In the genomic region with DNA sequence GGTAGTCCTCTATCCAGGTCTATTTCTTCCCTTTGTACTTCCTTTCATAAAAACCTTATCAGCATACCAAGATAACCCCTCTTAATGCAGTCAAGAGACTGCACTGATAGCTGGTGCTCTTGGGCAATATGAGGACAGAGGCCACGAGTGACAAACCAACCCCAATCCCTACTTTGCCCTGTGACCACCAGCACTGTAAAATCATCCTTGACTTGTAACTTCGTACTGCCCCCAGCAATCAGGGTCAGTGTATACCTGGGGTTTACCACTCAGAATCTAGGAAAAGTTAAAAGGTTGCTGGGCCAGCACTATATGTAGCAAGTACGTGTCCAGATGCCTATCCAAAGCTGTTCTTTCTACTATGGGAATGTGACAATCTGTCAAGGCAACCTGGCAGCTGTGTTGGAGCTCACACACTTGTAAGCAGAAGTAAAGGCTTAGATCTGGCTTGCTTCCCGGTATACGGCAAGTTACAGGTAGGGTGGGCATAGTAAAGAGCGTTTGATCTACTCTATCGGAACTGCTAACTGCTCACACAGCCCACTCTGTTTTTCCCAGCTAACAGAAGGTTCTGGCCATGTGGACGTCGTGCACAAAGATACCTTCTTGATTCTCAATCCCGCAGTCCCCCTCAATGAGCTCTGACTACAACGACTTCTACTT, we compare ENCODE assay signal across 8 mouse cellular contexts. TPM values are rescaled to one million over a fixed set of nuclear protein-coding genes. Genes with fewer than 3 reads are reported as not detected.
A peak's percentile ranks its signal among the peaks of the same experiment; 100 is the strongest.
DNase-seq lines count a peak whose midpoint lies in the region; ATAC-seq and TF ChIP-seq lines count a peak whose summit lies in the region.

No protein-coding gene starts in this region.

- peak overlapping the region; percentile 93 for H3K27ac ChIP-seq in layer of hippocampus, adult 2 months
- no peak overlapping the region for H3K27ac ChIP-seq in brown adipose tissue, adult 24 weeks (replicated peaks; ENCODE audit: low read depth, low read length)
- H3K27ac ChIP-seq in hindbrain, embryonic 12.5 days: peak overlapping the region; percentile 95
- H3K27ac ChIP-seq in midbrain, embryonic 14.5 days (replicated peaks; ENCODE audit: low read depth, low read length): peak overlapping the region; percentile 90

- no peaks in the 10 kb centered on the region for H3K4me1 ChIP-seq in brown adipose tissue, adult 24 weeks (ENCODE audit: control insufficient read depth, insufficient read depth, insufficient read length, low read length)
- peaks cover 22% of the 10 kb centered on the region for H3K4me1 ChIP-seq in hindbrain, embryonic 12.5 days
- H3K4me1 ChIP-seq in midbrain, embryonic 14.5 days (ENCODE audit: control insufficient read depth, insufficient read depth, low read length): peaks cover 12% of the 10 kb centered on the region

- no peak for TF ChIP-seq CTCF in layer of hippocampus, adult 2 months (conservative IDR thresholded peaks at IDR 0.05)

- H3K9me3 ChIP-seq in hindbrain, embryonic 12.5 days (replicated peaks): no peaks in the 10 kb centered on the region
- H3K9me3 ChIP-seq in midbrain, embryonic 14.5 days (ENCODE audit: control insufficient read depth, low read length): no peaks in the 10 kb centered on the region

- H3K4me3 ChIP-seq in layer of hippocampus, adult 2 months: peak overlapping the region; percentile 97
- H3K4me3 ChIP-seq in brown adipose tissue, adult 24 weeks (ENCODE audit: insufficient read depth, low read depth, low read length): peak overlapping the region; percentile 82
- H3K4me3 ChIP-seq in hindbrain, embryonic 12.5 days: peak overlapping the region; percentile 69
- peak overlapping the region; percentile 87 for H3K4me3 ChIP-seq in midbrain, embryonic 14.5 days (replicated peaks; ENCODE audit: low read depth, low read length)

- WGBS in hindbrain, embryonic 12.5 days: 15% methylated on average over 11 of the region's 11 CpGs
- WGBS in midbrain, embryonic 14.5 days: 16% methylated on average over 11 of the region's 11 CpGs

- no peaks in the 10 kb centered on the region for H3K27me3 ChIP-seq in hindbrain, embryonic 12.5 days
- H3K27me3 ChIP-seq in midbrain, embryonic 14.5 days (ENCODE audit: control insufficient read depth, insufficient read depth, low read length): no peaks in the 10 kb centered on the region

- H3K36me3 ChIP-seq in hindbrain, embryonic 12.5 days: peaks cover 38% of the 10 kb centered on the region
- H3K36me3 ChIP-seq in midbrain, embryonic 14.5 days (ENCODE audit: control insufficient read depth, insufficient read depth, low read length): peaks cover 41% of the 10 kb centered on the region

- H3K4me2 ChIP-seq in hindbrain, embryonic 12.5 days (replicated peaks): peak overlapping the region; percentile 86
- peak overlapping the region; percentile 72 for H3K4me2 ChIP-seq in midbrain, embryonic 14.5 days (ENCODE audit: low read length)

- ATAC-seq in hindbrain, embryonic 12.5 days (ENCODE audit: low FRiP score): no peak
- ATAC-seq in midbrain, embryonic 14.5 days (ENCODE audit: low FRiP score, low TSS enrichment): no peak
- no peak for ATAC-seq in megakaryocyte progenitor cell, adult 5-6 weeks (replicated peaks; ENCODE audit: poor library complexity)

- no peak for DNase-seq in layer of hippocampus, adult 2 months (ENCODE audit: low spot score in 2 of 2)
- DNase-seq in layer of hippocampus, adult 8-10 months (ENCODE audit: low spot score in 2 of 2): no peak
- no peak for DNase-seq in midbrain, embryonic 14.5 days
- DNase-seq in left cerebral cortex, adult 11 months (ENCODE audit: low spot score): no peak
- DNase-seq in left cerebral cortex, adult 8-10 months (ENCODE audit: low spot score in 2 of 2): no peak

- peak overlapping the region; percentile 87 for H3K9ac ChIP-seq in hindbrain, embryonic 12.5 days
- H3K9ac ChIP-seq in midbrain, embryonic 14.5 days (replicated peaks; ENCODE audit: low read length): peak overlapping the region; percentile 84

RNA-seq across cellular contexts. Expression of gene P4hb, which starts 1.2 kb away (rescaled TPM):
- 100 to 1,000 TPM; 106 to 118 TPM for total RNA-seq in layer of hippocampus, adult 2 months (2021)
- total RNA-seq in layer of hippocampus, adult 8-10 months (2022): 100 to 1,000 TPM; 119 to 147 (median 134) TPM
- 95.0 and 97.3 TPM in 2 replicates for polyA plus RNA-seq in brown adipose tissue, adult 24 weeks (2012; ENCODE audit: insufficient read depth, insufficient read length, missing spikeins)
- 473 and 486 TPM in 2 replicates for polyA plus RNA-seq in hindbrain, embryonic 12.5 days (2016; fragmentation: Nextera tagmentation; extraction: Ambion mirVana)
- polyA plus RNA-seq in midbrain, embryonic 14.5 days (2014; fragmentation: Nextera tagmentation; extraction: Ambion mirVana): 241 and 300 TPM in 2 replicates
- total RNA-seq in megakaryocyte progenitor cell, adult 5-6 weeks (2015): 669 and 748 TPM in 2 replicates
- 1,254 and 1,320 TPM in 2 replicates for total RNA-seq in megakaryocyte progenitor cell, adult 5-6 weeks (2017)
- total RNA-seq in left cerebral cortex, adult 8-10 months (2022): 100 to 1,000 TPM; 110 to 142 (median 130) TPM

RNA-seq across cellular contexts. Expression of gene Arhgdia, which starts 9.5 kb away (rescaled TPM):
- total RNA-seq in layer of hippocampus, adult 2 months (2021): 100 to 1,000 TPM; 270 to 277 TPM
- total RNA-seq in layer of hippocampus, adult 8-10 months (2022): 100 to 1,000 TPM; 268 to 314 (median 278) TPM
- polyA plus RNA-seq in brown adipose tissue, adult 24 weeks (2012; ENCODE audit: insufficient read depth, insufficient read length, missing spikeins): 117 and 146 TPM in 2 replicates
- polyA plus RNA-seq in hindbrain, embryonic 12.5 days (2016; fragmentation: Nextera tagmentation; extraction: Ambion mirVana): 548 TPM in 2 replicates
- polyA plus RNA-seq in midbrain, embryonic 14.5 days (2014; fragmentation: Nextera tagmentation; extraction: Ambion mirVana): 353 and 438 TPM in 2 replicates
- total RNA-seq in megakaryocyte progenitor cell, adult 5-6 weeks (2015): 401 and 420 TPM in 2 replicates
- 177 and 193 TPM in 2 replicates for total RNA-seq in megakaryocyte progenitor cell, adult 5-6 weeks (2017)
- 100 to 1,000 TPM; 307 to 323 (median 320) TPM for total RNA-seq in left cerebral cortex, adult 8-10 months (2022)

RNA-seq across cellular contexts. Expression of gene Ppp1r27, which starts 21.0 kb away (rescaled TPM):
- not detected for total RNA-seq in layer of hippocampus, adult 2 months (2021)
- not detected for total RNA-seq in layer of hippocampus, adult 8-10 months (2022)
- polyA plus RNA-seq in brown adipose tissue, adult 24 weeks (2012; ENCODE audit: insufficient read depth, insufficient read length, missing spikeins): 4.1 and 5.5 TPM in 2 replicates
- polyA plus RNA-seq in hindbrain, embryonic 12.5 days (2016; fragmentation: Nextera tagmentation; extraction: Ambion mirVana): not detected in 2 replicates
- not detected in 2 replicates for polyA plus RNA-seq in midbrain, embryonic 14.5 days (2014; fragmentation: Nextera tagmentation; extraction: Ambion mirVana)
- not detected in 2 replicates for total RNA-seq in megakaryocyte progenitor cell, adult 5-6 weeks (2015)
- total RNA-seq in megakaryocyte progenitor cell, adult 5-6 weeks (2017): 1.3 TPM in 1 of 2 replicates, not detected in the other
- total RNA-seq in left cerebral cortex, adult 8-10 months (2022): not detected

RNA-seq across cellular contexts. Expression of gene Mcrip1, which starts 22.4 kb away (rescaled TPM):
- 10 to 100 TPM; 65.2 to 67.6 TPM for total RNA-seq in layer of hippocampus, adult 2 months (2021)
- total RNA-seq in layer of hippocampus, adult 8-10 months (2022): 10 to 100 TPM; 61.1 to 68.7 (median 63.3) TPM
- 24.6 and 28.0 TPM in 2 replicates for polyA plus RNA-seq in brown adipose tissue, adult 24 weeks (2012; ENCODE audit: insufficient read depth, insufficient read length, missing spikeins)
- polyA plus RNA-seq in hindbrain, embryonic 12.5 days (2016; fragmentation: Nextera tagmentation; extraction: Ambion mirVana): 210 and 219 TPM in 2 replicates
- polyA plus RNA-seq in midbrain, embryonic 14.5 days (2014; fragmentation: Nextera tagmentation; extraction: Ambion mirVana): 268 and 318 TPM in 2 replicates
- 71.6 and 75.3 TPM in 2 replicates for total RNA-seq in megakaryocyte progenitor cell, adult 5-6 weeks (2015)
- total RNA-seq in megakaryocyte progenitor cell, adult 5-6 weeks (2017): 24.2 and 25.8 TPM in 2 replicates
- 10 to 100 TPM; 71.6 to 75.9 (median 74.1) TPM for total RNA-seq in left cerebral cortex, adult 8-10 months (2022)

RNA-seq across cellular contexts. Expression of gene Alyref, which starts 26.3 kb away (rescaled TPM):
- 10 to 100 TPM; 58.0 to 66.8 TPM for total RNA-seq in layer of hippocampus, adult 2 months (2021)
- 10 to 100 TPM; 38.1 to 61.8 (median 52.9) TPM for total RNA-seq in layer of hippocampus, adult 8-10 months (2022)
- polyA plus RNA-seq in brown adipose tissue, adult 24 weeks (2012; ENCODE audit: insufficient read depth, insufficient read length, missing spikeins): 49.2 and 58.8 TPM in 2 replicates
- polyA plus RNA-seq in hindbrain, embryonic 12.5 days (2016; fragmentation: Nextera tagmentation; extraction: Ambion mirVana): 539 and 588 TPM in 2 replicates
- polyA plus RNA-seq in midbrain, embryonic 14.5 days (2014; fragmentation: Nextera tagmentation; extraction: Ambion mirVana): 277 and 282 TPM in 2 replicates
- 197 and 227 TPM in 2 replicates for total RNA-seq in megakaryocyte progenitor cell, adult 5-6 weeks (2015)
- total RNA-seq in megakaryocyte progenitor cell, adult 5-6 weeks (2017): 266 and 298 TPM in 2 replicates
- total RNA-seq in left cerebral cortex, adult 8-10 months (2022): 10 to 100 TPM; 47.7 to 64.6 (median 51.9) TPM

Comparison
In these comparisons a context has a peak if more than half of its experiments do, and no peak if none do; other contexts are left out.
1. RNA of gene P4hb, which starts 1.2 kb away (total RNA-seq): 669 to 1,320 TPM in megakaryocyte progenitor cell, adult 5-6 weeks; 119 to 147 TPM in layer of hippocampus, adult 8-10 months, 110 to 142 TPM in left cerebral cortex, adult 8-10 months and 106 to 118 TPM in layer of hippocampus, adult 2 months; every median in the first group is over 4 times any median in the second.
2. Peak in every context shown above with its lines, with median percentiles within 50 percentile points of each other: H3K4me3 ChIP-seq.